Mouse (Mus musculus) lung, postnatal 0 days (tissue): ENCODE data around the gene St3gal4. TPM values are rescaled to one million over a fixed set of nuclear protein-coding genes. Genes with fewer than 3 reads are reported as not detected.

Experiments used
- ATAC-seq: fragments of 200-750 bp; cut with Nextera tagmentation; 2 replicates; pipeline ENCODE4 v1.8.0; 2017; ENCODE audit warnings: moderate library complexity
- DNase-seq: peaks from one replicate; pipeline ENCODE4 v3.0.0-alpha.2; 2016; ENCODE audit warnings: low spot score
- H3K27ac ChIP-seq: fragments of 300-500 bp; sonication (generic); 2 replicates; pipeline ENCODE4 v1.5.1; 2014; ENCODE audit warnings: antibody characterized with exemption, mild to moderate bottlenecking, low read length, mixed read lengths
- H3K27me3 ChIP-seq: fragments of 300-500 bp; sonication (generic); replicated peaks from 2 replicates; pipeline ENCODE4 v1.6.1; 2014; ENCODE audit warnings: low read length, mixed read lengths; ENCODE audit not compliant: insufficient read depth
- H3K36me3 ChIP-seq: fragments of 300-500 bp; sonication (generic); 2 replicates; pipeline ENCODE4 v1.6.1; 2014; ENCODE audit warnings: low read length, mixed read lengths; ENCODE audit not compliant: insufficient read depth
- H3K4me1 ChIP-seq: fragments of 300-500 bp; sonication (generic); 2 replicates; pipeline ENCODE4 v1.6.1; 2014; ENCODE audit warnings: antibody characterized with exemption, low read depth, low read length, mixed read lengths; ENCODE audit not compliant: insufficient read depth
- H3K4me2 ChIP-seq: fragments of 300-500 bp; sonication (generic); replicated peaks from 2 replicates; pipeline ENCODE4 v1.6.1; 2014; ENCODE audit warnings: low read depth, mild to moderate bottlenecking, low read length, moderate library complexity, mixed read lengths
- H3K4me3 ChIP-seq: fragments of 300-500 bp; sonication (generic); 2 replicates; pipeline ENCODE4 v1.5.1; 2014; ENCODE audit warnings: low read depth, low read length
- H3K9ac ChIP-seq: fragments of 300-500 bp; sonication (generic); replicated peaks from 2 replicates; pipeline ENCODE4 v1.6.1; 2014; ENCODE audit warnings: low read depth, mild to moderate bottlenecking
- H3K9me3 ChIP-seq: fragments of 300-500 bp; sonication (generic); 2 replicates; pipeline ENCODE4 v1.6.1; 2016; ENCODE audit warnings: low read length, mixed read lengths
- CTCF ChIP-seq: IDR thresholded peaks from 2 replicates; pipeline ENCODE4 v1.5.1; 2016; ENCODE audit warnings: antibody characterized with exemption, mild to moderate bottlenecking
- EP300 ChIP-seq: IDR thresholded peaks from 2 replicates; pipeline ENCODE4 v1.6.1; 2016; ENCODE audit warnings: antibody characterized with exemption, mild to moderate bottlenecking, control low read depth
- WGBS: fragments of 180-500 bp; shearing (Covaris S2); extraction: QIAGEN DNeasy Blood & Tissue Kit; methylation state at CpG from one replicate; pipeline ENCODE4 v1.1.7; 2014; 5-methylcytosine and 5-hydroxymethylcytosine counted together
- polyA plus RNA-seq: library from polyadenylated mRNA; unstranded; fragments of >200 nt; fragmentation: Nextera tagmentation; extraction: Ambion mirVana; gene quantifications from 2 replicates; pipeline ENCODE4 v1.2.1, GENCODE M21; 2015

St3gal4 gene
- 50.0 and 55.7 TPM in 2 replicates for polyA plus RNA-seq

GRCm38 (mm10) chr9:35119168-35119567, at the start of gene St3gal4:
Gene St3gal4 (minus strand): TSS chr9:35119268.
- peak within 1 kb of the TSS; percentile 93 for H3K27ac ChIP-seq
- no peak within 1 kb of the TSS for H3K9ac ChIP-seq
- H3K9me3 ChIP-seq, result no peaks in the 10 kb centered on the region
- no peak for DNase-seq
- peaks cover 18% of the 10 kb centered on the region for H3K4me1 ChIP-seq
- WGBS, result 80% methylated on average over 6 of the region's 6 CpGs
- H3K27me3 ChIP-seq, result no peaks in the 10 kb centered on the region
- H3K4me2 ChIP-seq, result no peak within 1 kb of the TSS
- TF ChIP-seq CTCF (no peak), EP300 (no peak)
- H3K4me3 ChIP-seq, result no peak within 1 kb of the TSS
- no peaks in the 10 kb centered on the region for H3K36me3 ChIP-seq
- no peak for ATAC-seq

GRCm38 (mm10) chr9:35166798-35167635, 47.9 kb upstream of the St3gal4 start:
- no peak overlapping the region for H3K4me2 ChIP-seq
- H3K9ac ChIP-seq, result no peak overlapping the region
- no peak for DNase-seq
- no peak overlapping the region for H3K27ac ChIP-seq
- WGBS, result 51% methylated on average over 9 of the region's 9 CpGs
- no peaks in the 10 kb centered on the region for H3K4me1 ChIP-seq
- TF ChIP-seq CTCF (no peak), EP300 (no peak)
- no peak overlapping the region for H3K4me3 ChIP-seq
- no peaks in the 10 kb centered on the region for H3K27me3 ChIP-seq
- no peaks in the 10 kb centered on the region for H3K36me3 ChIP-seq
- ATAC-seq, result no peak
- H3K9me3 ChIP-seq, result no peaks in the 10 kb centered on the region

DNA sequence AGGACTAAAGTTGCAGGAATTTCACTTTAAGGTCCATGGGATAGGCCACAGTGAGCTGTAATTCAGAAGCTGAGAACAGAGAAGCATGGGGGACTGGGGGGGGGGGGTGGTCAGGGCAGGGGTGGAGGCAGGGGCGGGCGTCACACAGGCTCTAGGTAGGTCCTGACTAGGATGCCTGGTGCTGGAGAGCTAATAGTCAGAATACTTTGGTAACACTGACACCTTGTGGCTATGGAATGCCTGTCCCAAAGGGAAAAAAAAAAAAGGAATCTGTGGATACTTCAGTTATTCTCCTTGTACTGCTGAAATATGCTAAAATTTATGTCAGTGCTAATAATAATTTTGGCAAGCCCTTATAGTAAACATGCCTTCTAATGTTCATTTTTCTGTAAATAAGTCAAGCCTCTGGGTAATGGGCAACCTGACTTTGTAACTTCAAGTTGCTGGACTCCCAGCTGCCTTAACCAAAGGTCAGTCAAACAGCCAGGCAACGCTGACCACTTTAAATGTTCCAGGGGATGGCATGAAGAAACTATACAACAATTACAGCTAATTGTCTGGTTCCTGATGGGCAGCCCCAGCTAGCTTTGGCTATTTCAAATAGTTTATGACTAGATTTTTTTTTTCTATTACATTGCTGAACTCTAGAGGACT, 47.2 kb upstream of the St3gal4 start:
- no peaks in the 10 kb centered on the region for H3K27me3 ChIP-seq
- no peaks in the 10 kb centered on the region for H3K4me1 ChIP-seq
- no peaks in the 10 kb centered on the region for H3K36me3 ChIP-seq
- 17% methylated on average over 3 of the region's 3 CpGs for WGBS
- TF ChIP-seq CTCF (peak; percentile 75), EP300 (no peak)
- no peak overlapping the region for H3K27ac ChIP-seq
- H3K9me3 ChIP-seq, result no peaks in the 10 kb centered on the region
- no peak overlapping the region for H3K4me2 ChIP-seq
- peak; percentile 81 for DNase-seq
- ATAC-seq, result peak; percentile 73
- H3K4me3 ChIP-seq, result no peak overlapping the region
- no peak overlapping the region for H3K9ac ChIP-seq

DNA sequence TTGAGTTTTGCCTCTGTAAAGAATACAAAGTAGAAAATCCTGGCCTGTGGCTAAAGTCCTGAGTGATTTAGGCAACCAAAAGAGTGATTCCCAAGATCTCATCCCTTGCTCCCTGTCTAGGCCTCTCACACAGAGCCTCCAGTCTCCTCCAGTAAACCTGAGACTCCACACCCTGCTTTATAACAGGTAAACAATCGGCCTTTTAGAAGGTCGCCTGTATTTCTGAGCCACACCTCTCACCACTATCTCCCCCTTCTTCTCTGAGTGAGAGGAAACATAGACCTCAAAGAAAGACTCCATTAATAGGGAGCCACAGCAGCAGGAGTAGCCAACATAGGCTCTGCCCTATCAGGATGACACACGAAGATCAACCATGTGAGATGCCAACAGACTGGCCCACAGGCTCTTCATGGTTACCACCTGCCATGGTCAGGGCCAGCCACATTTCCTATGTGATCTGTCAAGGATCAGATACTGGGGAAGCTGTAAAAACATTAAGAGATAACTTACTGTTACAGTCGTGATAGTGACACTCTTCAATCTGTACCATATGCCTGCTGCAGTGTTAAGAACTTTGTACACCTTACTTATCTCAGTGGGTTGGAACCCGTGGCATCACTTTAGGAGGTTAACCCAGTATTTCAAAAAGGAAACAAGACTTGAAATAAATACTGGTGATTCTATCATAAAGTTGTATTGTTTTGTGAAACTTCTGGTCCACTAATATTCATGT, 45.2 kb upstream of the St3gal4 start:
- DNase-seq (no peak), ATAC-seq (no peak)
- no peaks in the 10 kb centered on the region for H3K4me1 ChIP-seq
- WGBS, result 69% methylated on average over 5 of the region's 5 CpGs
- no peak overlapping the region for H3K4me2 ChIP-seq
- H3K9me3 ChIP-seq, result no peaks in the 10 kb centered on the region
- H3K27ac ChIP-seq, result no peak overlapping the region
- H3K4me3 ChIP-seq, result no peak overlapping the region
- no peak overlapping the region for H3K9ac ChIP-seq
- TF ChIP-seq EP300, result no peak
- no peak for TF ChIP-seq CTCF
- H3K27me3 ChIP-seq, result no peaks in the 10 kb centered on the region
- no peaks in the 10 kb centered on the region for H3K36me3 ChIP-seq

- Histone ChIP-seq H3K4me1 (no peaks in the 10 kb centered on the region), H3K27ac (no peak overlapping the region; the same call in 1 of the 2 replicates), H3K4me3 (no peak overlapping the region), H3K36me3 (no peaks in the 10 kb centered on the region), H3K4me2 (no peak overlapping the region), H3K27me3 (no peaks in the 10 kb centered on the region), H3K9ac (no peak overlapping the region), H3K9me3 (no peaks in the 10 kb centered on the region)
- 76% methylated on average over 11 of the region's 11 CpGs for WGBS
- DNase-seq (no peak), ATAC-seq (no peak)
- TF ChIP-seq EP300 (no peak), CTCF (no peak)
Observed at GRCm38 (mm10) chr9:35163011-35163690, 44.1 kb upstream of the St3gal4 start.

DNA sequence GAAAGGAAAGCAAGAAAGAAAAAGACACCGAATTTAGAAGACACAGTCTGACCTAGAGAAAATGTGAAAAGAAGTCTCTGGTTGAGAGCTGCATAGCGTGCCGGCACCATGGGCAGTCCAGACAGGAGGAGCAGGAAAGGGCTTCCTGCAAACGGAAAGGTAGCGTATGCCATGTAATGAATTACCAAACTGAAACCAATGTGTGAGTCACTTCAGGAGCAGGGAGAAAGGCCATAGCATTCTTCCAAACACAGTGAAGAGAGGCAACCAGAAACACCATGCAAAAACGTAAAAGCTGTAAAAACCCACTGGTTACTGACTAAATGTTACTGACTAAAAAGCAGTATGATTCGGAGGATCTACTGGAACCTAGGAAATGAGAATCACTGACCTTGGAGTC, 42.7 kb upstream of the St3gal4 start:
- no peak for ATAC-seq
- no peaks in the 10 kb centered on the region; the same call in 1 of the 2 replicates for H3K4me1 ChIP-seq
- WGBS, result 93% methylated on average over 7 of the region's 7 CpGs
- no peak overlapping the region for H3K4me2 ChIP-seq
- H3K9ac ChIP-seq, result no peak overlapping the region
- no peak overlapping the region for H3K4me3 ChIP-seq
- TF ChIP-seq CTCF, result no peak
- no peak for TF ChIP-seq EP300
- no peaks in the 10 kb centered on the region for H3K9me3 ChIP-seq
- no peak for DNase-seq
- no peak overlapping the region for H3K27ac ChIP-seq
- H3K36me3 ChIP-seq, result no peaks in the 10 kb centered on the region
- no peaks in the 10 kb centered on the region for H3K27me3 ChIP-seq
